Mouse (Mus musculus) thymus, adult 2 months (tissue): Measurements from ENCODE around the gene Dpp6. TPM values are rescaled to one million over a fixed set of nuclear protein-coding genes. Genes with fewer than 3 reads are reported as not detected.

Source experiments
- DNase-seq: peaks from one replicate; pipeline ENCODE4 v3.0.0; 2021
- H3K27ac ChIP-seq: fragments of 200-500 bp; 2 replicates; pipeline ENCODE4 v1.5.1; 2012; ENCODE audit warnings: low read length, control low read depth; ENCODE audit not compliant: control insufficient read depth, insufficient read depth
- H3K27me3 ChIP-seq: fragments of 200-500 bp; 2 replicates; pipeline ENCODE4 v1.6.1; 2012; ENCODE audit warnings: mild to moderate bottlenecking, low read length, moderate library complexity, mixed read lengths; ENCODE audit not compliant: control insufficient read depth, insufficient read depth
- H3K36me3 ChIP-seq: fragments of 200-500 bp; 2 replicates; pipeline ENCODE4 v1.6.1; 2012; ENCODE audit warnings: mild to moderate bottlenecking, low read length, moderate library complexity; ENCODE audit not compliant: control insufficient read depth, insufficient read depth
- H3K4me1 ChIP-seq: fragments of 200-500 bp; replicated peaks from 2 replicates; pipeline ENCODE4 v1.6.1; 2012; ENCODE audit warnings: low read length; ENCODE audit not compliant: control insufficient read depth, insufficient read depth
- H3K4me3 ChIP-seq: fragments of 200-500 bp; 2 replicates; pipeline ENCODE4 v1.5.1; 2012; ENCODE audit warnings: mild to moderate bottlenecking, low read length, control low read depth, moderate library complexity; ENCODE audit not compliant: control insufficient read depth, insufficient read depth
- CTCF ChIP-seq: fragments of 200-500 bp; IDR thresholded peaks from 2 replicates; pipeline ENCODE4 v1.5.1; 2012; ENCODE audit warnings: mild to moderate bottlenecking, control low read depth, low read length, moderate library complexity, borderline replicate concordance; ENCODE audit not compliant: control insufficient read depth, poor library complexity, insufficient read depth; ENCODE audit errors: extremely low read depth
- POLR2A ChIP-seq: fragments of 200-500 bp; IDR thresholded peaks from 2 replicates; pipeline ENCODE4 v1.6.1; 2012; ENCODE audit warnings: mild to moderate bottlenecking, low read length, control low read depth, moderate library complexity; ENCODE audit not compliant: control insufficient read depth, poor library complexity, insufficient read depth; ENCODE audit errors: extremely low read depth
- WGBS: fragments of 180-500 bp; shearing (Covaris S2); methylation state at CpG from one replicate; pipeline ENCODE4 v1.1.7; 2018; 5-methylcytosine and 5-hydroxymethylcytosine counted together
- polyA plus RNA-seq: library from polyadenylated mRNA; depleted of rRNA; stranded (reverse); fragments of >200 nt; gene quantifications from 2 replicates; pipeline ENCODE4 v1.2.3, GENCODE M21; 2012

The Dpp6 gene
- polyA plus RNA-seq, 1 experiment = 4.8 TPM

- Histone ChIP-seq H3K27me3 (no peaks in the 10 kb centered on the region), H3K4me3 (no peak overlapping the region), H3K27ac (no peak overlapping the region), H3K36me3 (no peaks in the 10 kb centered on the region), H3K4me1 (no peaks in the 10 kb centered on the region)
- TF ChIP-seq POLR2A (no peak), CTCF (no peak)
- no peak for DNase-seq
- WGBS = 75% methylated on average over 7 of the region's 7 CpGs
Observed at GRCm38 (mm10) chr5:27417398-27417797, 600.4 kb downstream of the Dpp6 start.

- TF ChIP-seq POLR2A (no peak), CTCF (no peak)
- Histone ChIP-seq H3K27me3 (no peaks in the 10 kb centered on the region), H3K4me3 (no peak overlapping the region), H3K4me1 (no peaks in the 10 kb centered on the region), H3K27ac (no peak overlapping the region), H3K36me3 (no peaks in the 10 kb centered on the region)
- DNase-seq = no peak
- 59% methylated on average over 1 of the region's 1 CpGs for WGBS
Observed at GRCm38 (mm10) chr5:27418856-27419255, 601.9 kb downstream of the Dpp6 start.

GRCm38 (mm10) chr5:27421090-27421635, 604.2 kb downstream of the Dpp6 start:
- 79% methylated on average over 4 of the region's 4 CpGs for WGBS
- TF ChIP-seq CTCF (no peak), POLR2A (no peak)

DNA sequence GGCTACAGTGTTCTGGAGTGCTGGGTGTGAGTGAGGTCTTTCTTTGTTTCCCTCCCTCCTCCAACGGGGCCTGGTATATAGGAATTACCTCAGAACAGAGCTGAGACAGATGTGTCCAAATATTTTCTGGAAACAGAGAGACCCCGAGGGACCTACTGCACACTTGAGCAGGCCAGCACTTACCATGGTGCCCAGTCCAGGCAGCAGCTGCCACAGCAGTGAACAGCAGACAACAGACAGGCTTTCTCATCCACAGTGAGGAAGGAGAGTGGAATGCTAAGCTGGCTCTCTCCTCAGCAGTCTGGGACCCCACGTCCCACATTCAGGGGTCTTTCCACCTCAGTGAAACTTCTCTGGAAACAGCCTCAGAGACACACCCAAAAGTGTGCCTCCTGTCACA, 606.8 kb downstream of the Dpp6 start:
- Histone ChIP-seq H3K4me3 (no peak overlapping the region), H3K36me3 (no peaks in the 10 kb centered on the region), H3K27me3 (no peaks in the 10 kb centered on the region), H3K27ac (no peak overlapping the region), H3K4me1 (no peaks in the 10 kb centered on the region)
- TF ChIP-seq POLR2A (no peak), CTCF (no peak)
- 83% methylated on average over 3 of the region's 3 CpGs for WGBS
- no peak for DNase-seq

More at GRCm38 (mm10) chr5:27421090-27421635, 604.2 kb downstream of the Dpp6 start:
- H3K36me3 ChIP-seq = no peaks in the 10 kb centered on the region
- no peak for DNase-seq
- H3K27ac ChIP-seq = no peak overlapping the region
- no peak overlapping the region for H3K4me3 ChIP-seq
- no peaks in the 10 kb centered on the region for H3K27me3 ChIP-seq
- no peaks in the 10 kb centered on the region for H3K4me1 ChIP-seq

DNA sequence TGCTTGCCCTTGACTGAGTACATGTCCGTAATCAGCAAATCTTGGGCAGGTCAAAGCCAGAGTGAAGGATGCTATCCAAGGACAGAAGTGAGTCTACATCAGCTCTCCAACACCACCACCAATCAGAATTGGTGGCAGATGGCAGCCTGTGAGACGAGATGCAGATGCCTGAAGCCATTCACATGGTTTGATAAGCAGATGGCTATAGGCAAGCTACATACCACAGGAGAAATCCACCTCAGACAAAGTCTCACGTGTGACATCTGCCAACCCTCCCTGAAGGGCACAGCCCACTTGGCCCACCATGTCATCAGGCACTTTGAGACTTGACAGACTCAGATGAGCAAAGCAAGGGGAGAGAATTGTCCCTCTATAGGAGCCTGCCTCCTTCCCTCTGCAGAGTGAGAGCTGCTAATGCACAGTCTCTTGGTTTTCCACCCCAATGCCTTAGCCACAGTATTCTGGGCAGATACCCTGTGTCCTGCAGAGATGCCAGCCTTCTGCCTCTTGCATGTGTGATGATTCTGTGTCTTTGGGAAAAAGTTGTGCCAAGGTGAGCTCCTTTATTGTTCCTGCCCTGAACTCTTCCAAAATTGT, 607.6 kb downstream of the Dpp6 start:
- Histone ChIP-seq H3K36me3 (no peaks in the 10 kb centered on the region), H3K4me3 (no peak overlapping the region), H3K4me1 (no peaks in the 10 kb centered on the region), H3K27ac (no peak overlapping the region), H3K27me3 (no peaks in the 10 kb centered on the region)
- DNase-seq = no peak
- whole genome bisulfite sequencing = 71% methylated on average over 3 of the region's 3 CpGs
- TF ChIP-seq CTCF (no peak), POLR2A (no peak)

DNA sequence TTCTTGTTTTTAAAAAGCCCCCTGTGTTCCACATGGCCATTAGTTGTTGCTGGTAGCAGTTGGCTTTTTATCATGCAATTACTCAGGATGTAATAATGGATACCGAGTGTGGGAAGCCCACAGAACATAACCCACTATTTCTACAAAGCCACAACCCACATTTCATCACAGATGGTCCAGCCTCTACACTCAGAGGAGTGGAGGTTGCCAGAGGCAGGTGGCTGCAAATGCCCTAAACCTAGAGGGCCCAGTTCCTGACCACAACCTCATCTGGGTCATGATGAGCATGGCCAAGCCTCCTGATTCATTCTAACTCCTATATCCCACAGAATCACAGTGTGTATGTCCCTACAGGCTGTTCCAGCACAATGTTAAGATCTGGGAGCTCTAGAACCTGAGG, 609.2 kb downstream of the Dpp6 start:
- no peak for TF ChIP-seq CTCF
- no peak for TF ChIP-seq POLR2A
- WGBS = 86% methylated on average over 1 of the region's 1 CpGs
- H3K27ac ChIP-seq = no peak overlapping the region

DNA sequence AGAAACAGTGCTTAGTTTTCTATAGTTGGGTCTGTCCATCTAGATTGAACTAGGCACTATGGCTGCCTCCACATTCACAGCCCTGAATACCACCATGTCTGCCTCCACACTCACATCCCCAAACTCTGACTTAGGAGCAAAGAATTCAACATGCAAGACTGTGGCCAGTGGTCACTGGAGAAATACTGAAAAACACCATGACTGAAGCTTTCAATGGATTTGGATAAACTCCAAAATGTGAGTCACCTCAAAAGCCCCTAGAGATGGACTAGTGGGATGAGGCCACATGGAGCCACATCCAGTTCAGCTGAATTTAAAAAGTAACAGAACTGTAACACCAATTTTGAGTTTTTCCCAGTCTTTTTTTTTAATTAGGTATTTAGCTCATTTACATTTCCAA, 616.6 kb downstream of the Dpp6 start:
- TF ChIP-seq CTCF (no peak), POLR2A (no peak)
- DNase-seq = no peak
- Histone ChIP-seq H3K27me3 (no peaks in the 10 kb centered on the region), H3K4me3 (no peak overlapping the region), H3K4me1 (no peaks in the 10 kb centered on the region), H3K27ac (no peak overlapping the region), H3K36me3 (no peaks in the 10 kb centered on the region)

More for the DNA sequence above, 609.2 kb downstream of the Dpp6 start:
- H3K36me3 ChIP-seq = no peaks in the 10 kb centered on the region
- no peaks in the 10 kb centered on the region for H3K4me1 ChIP-seq
- no peaks in the 10 kb centered on the region for H3K27me3 ChIP-seq
- no peak for DNase-seq
- no peak overlapping the region for H3K4me3 ChIP-seq
